Mouse (Mus musculus): ENCODE results near the gene Cavin1.
"Not testable (repeated sequence)": the region's sequence is repeated elsewhere in the genome, so short reads cannot be mapped to it uniquely, and the experiment has no call there.

The Cavin1 gene

DNA sequence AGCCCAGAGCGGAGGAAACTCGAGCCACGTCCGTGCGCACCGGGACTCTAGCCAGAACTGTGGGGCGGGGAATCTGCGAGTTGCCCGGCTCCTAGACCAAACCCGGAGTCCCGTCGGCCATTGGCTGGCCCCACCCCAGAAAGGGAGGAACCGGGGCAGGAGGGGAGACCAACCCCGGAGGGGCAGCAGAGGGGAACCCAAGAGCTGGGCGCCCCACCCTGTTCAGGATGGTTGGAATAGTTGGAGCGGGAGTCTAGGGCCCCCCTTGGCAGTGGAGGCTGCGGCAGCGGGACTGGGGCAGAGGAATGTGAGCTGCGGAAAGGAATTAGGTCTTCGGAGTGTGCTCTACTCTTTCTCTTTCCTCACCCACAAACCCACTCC, at the start of gene Cavin1:
TSS of gene Cavin1 (minus strand) at position 331 of the 381 bp plus-strand sequence.
- no peak for DNase-seq (ENCODE audit: low spot score)

DNA sequence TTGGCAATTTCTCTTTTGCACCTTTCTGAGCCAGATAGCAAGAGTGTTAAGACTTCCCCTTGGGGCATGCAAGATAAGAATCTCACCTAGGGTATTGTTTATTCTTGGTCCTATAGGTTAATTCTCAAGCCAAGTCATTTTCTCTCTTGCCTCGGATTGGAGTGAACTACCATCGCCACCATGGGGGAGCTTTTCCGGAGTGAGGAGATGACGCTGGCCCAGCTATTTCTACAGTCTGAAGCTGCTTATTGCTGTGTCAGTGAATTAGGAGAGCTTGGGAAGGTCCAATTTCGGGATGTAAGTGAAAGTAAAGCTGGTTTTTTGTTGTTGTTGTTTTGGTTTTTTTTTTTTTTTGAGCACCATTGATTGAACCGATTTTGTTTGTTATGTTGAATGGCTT, 41.0 kb upstream of the Cavin1 start:
- no peak for DNase-seq (ENCODE audit: low spot score)

DNA sequence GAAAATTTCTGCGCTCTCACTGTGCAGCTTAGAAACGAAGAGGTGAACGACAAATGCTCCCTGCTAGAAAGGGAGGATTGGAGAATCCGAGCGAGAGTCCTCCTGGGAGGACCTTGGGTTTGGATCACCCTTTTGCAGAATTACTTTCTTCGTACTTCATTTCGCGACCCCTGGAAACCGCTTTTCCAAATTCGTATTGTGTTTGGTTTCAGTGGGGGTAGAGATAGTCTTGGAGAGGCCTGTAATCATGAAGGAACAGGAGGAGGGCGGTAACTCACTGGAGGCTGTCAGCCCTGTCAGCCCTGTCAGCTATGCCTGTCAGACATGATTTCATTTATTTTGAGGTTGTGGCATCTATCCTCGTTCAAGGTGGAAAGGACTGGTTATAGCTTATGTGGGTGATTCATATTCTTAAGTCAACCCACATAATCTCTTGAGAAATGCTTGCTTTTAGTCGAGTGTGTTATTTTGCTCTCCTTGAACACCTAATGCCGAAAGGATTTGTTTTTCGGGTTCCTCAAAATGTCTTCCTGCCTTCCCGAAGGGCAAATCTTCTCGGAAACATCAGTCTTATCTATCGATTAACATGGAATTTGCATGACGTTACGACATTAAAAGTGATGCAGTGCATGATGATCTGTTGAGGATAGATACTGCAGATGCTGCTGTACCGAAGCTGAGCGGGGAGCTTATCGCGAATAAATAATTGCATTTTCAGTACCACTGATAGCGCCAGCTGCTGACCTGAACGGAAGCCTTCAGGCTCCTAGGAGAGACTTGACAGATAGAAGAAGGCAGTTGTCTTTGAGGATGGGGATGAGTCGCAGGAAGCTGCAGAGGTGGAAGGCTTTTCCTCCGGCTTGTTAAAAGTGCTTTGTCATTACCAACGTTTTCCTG, 39.4 kb upstream of the Cavin1 start:
- no peak for DNase-seq (ENCODE audit: low spot score)

DNA sequence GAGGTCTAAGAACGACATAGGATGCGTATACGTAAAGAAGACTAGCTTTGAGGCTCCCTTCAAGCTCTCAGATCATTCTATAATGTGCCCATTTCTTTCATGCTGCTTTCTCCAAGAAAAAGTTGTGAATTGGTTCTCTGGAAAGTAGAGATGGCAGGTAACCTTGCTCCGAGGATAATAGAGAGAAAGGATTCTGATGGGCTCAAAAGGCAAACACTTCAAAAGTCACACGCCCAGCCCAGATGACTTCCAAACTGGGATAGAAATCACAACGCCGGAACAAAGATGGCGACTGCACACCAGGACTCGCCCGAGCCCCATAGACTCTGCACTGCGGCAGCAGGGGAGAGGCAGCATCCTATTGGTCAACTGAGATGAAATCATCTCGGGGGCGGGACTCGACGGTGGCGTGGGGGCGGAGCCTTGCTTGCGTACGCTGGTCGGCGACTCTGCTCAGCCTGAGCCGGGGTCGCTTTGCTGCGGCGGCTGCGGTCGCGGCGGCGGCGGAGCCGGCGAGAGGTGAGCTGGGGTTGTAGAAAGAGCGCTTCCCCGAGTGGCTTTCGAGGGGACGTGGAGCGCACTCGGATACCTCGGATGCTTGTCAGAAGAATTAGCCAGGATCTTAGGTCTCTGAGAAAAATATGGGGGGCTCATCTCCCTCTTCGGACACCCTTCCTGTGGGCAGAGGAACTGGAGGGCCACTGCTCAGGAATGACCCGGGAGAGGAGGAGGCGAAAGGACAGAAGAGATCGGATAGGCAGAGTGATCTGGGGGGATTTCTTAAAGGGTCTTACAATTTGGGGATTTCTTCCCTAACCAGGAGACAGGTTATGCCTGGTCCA, 38.6 kb upstream of the Cavin1 start, which contains the start of gene Atp6v0a1:
TSS of gene Atp6v0a1 (plus strand) at position 407 of the 842 bp plus-strand sequence.
- DNase-seq (ENCODE audit: low spot score) = peak; percentile 97

DNA sequence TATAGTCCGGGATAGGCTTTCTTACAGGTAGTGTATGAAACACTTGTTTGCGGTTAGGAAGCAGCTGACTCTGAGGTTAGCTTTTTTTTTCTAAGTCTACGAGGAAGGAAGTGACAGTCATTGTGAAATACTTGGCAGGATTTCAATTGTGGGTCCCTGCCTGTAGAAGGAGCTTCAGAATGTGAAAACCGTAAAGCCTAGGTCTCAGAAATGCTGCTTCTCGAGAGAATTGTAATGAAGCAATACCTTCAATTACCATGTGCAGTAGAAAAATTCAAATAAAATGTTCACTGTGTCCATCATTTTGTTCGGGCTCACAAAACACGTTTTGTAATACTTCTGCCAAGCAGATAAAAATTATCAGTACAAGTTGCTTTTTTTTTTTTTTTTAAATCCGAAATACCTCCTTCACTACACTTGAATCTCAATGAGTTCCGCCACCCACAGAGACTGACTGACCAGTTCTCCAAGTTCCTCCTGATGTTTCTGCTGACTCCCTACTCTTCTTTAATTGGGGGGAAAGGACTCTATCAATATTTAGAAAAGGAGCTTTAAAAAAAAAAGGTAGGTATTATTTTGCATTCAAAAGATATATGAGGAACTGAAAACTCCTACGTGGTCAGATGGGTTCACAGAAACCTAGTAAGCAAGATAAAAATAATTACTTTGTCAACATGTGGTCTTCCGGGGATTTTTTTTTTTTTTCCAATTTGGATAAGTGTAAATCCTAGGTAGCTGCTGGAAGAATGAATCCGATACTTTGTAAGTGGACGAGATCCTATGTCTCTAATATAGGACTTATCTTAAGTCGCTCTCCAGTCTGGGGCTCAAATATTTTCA, 37.7 kb upstream of the Cavin1 start:
- DNase-seq (ENCODE audit: low spot score) = no peak

DNA sequence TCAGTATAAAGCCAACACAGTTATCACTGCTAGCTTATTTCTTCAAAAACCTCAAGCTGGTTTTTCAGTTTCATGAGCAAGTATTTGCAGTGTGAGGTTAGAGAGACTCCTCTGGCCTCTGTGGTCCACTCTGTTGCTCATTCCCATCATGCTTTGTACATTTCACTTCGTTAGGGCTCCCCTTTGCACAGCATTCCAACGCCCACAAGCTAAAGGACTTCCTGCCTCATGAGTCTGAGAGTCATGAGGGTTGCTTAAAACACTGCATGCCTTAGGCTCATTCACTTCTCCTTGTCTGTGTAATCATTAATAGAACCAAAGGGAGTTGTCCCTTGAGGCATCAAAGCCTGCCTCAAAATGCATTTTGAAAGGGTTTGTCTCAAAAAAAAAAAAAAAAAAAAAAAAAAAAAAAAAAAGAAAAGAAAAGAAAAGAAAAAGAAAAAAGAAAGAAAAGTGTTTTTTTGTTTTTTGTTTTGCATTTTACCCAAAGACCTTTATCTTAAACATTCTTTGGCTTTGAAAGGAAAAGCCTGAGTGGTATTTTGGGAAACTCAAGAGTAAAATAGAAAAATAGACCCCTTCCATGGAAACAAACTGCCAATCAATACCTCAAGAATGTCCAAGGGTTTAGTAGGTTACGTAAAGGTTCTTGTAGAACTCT, 32.5 kb upstream of the Cavin1 start:
- DNase-seq (ENCODE audit: low spot score) = no peak

DNA sequence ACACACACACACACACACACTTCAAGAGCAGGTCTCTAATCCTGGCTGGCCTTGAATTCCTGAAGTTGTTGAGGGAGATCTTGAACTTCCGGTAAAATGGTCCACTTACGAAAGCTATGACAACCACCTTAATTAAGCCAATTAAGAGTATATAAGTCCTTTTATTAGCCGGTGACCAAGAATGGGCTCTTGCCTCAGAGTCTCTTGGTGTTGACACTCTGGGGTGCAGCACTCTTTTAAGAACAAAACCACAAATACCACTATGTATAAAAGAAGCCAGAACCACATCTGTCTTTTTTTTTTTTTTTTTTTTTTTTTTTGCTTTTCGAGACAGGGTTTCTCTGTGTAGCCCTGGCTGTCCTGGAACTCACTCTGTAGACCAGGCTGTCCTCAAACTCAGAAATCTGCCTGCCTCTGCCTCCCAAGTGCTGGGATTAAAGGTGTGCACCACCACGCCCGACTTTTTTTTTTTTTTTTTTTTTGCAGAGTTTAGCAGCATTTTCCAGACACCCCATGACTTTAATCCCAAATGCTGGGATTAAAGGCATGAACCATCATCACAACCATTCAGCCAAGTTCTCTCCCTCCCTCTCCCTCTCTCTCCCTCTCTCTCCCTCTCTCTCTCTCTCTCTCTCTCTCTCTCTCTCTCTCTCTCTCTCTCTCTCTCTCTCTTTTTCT, 31.3 kb upstream of the Cavin1 start:
- DNase-seq (ENCODE audit: low spot score) = not testable (repeated sequence)

DNA sequence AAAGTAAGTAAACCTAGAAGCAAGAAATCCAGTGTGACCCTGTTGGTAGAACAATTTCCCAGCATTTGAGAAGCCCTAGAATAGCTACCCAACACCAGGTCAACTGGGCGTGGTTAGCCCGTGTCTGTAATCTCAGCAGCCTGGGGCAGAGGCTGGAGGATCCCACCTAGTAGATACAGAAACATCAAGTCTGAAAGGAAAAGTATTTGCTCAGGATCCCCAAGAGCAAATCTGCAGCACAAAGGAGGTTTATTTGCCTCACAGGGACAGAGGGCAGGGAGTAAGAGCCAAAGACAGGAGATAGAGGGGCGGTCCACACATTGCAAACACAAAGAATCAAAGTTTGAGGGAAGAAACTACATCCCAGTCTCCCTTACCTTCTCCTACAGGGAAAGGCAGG, 28.6 kb upstream of the Cavin1 start:
- DNase-seq (ENCODE audit: low spot score) = no peak

DNA sequence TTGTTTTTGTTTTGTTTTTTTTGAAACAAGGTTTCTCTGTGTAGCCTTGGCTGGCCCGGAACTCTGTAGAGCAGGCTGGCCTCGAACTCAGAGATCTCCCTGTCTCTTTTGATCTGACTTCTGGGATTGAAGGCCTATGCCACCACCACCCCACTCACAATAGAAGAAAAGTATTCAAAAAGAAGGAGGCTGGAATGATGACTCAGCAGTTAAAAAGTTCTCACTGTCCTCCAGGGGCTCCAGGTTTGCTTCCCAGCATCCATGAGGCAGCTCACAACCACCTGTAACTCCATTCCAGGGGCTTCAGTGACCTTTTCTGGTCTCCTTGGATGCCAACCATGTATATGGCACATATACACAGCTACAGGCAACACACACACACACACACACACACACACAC, 28.1 kb upstream of the Cavin1 start:
- DNase-seq (ENCODE audit: low spot score) = no peak

DNA sequence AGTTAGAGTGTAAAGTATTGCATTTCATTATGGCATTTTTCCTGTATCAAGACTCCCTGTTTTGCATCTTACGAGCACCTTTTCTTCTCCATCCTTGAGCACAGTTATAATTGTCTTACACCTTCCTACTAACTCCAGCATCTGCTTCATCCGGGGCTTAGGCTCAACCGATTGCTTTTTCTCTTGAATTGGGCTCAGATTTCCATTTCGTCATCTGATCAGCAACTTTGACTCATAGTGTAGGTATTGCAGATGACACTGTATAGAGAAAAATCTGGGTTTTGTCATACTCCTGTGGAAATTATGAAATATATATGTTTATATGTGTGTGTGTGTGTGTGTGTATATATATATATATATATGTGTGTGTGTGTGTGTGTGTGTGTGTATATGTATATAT, 25.8 kb upstream of the Cavin1 start:
- no peak for DNase-seq (ENCODE audit: low spot score)

DNA sequence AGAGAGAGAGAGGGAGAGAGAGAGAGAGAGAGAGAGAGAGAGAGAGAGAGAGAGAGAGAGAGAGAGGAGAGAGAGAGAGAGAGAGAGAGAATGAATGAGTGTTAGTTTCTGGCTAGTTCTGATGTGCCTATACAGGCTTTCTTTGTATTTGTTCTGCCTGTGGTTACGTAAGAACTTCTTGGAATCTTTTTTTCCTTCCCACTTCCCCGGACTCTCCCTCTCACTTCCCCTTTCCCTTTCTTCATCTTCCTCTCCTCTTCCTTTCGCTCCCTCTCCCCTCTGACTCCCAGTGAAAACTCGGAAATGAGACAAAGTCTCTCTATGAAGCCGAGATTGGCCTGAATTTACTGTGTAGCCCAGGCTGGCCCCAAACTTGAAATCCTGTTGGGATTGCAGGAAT, 24.0 kb upstream of the Cavin1 start:
- no peak for DNase-seq (ENCODE audit: low spot score)

DNA sequence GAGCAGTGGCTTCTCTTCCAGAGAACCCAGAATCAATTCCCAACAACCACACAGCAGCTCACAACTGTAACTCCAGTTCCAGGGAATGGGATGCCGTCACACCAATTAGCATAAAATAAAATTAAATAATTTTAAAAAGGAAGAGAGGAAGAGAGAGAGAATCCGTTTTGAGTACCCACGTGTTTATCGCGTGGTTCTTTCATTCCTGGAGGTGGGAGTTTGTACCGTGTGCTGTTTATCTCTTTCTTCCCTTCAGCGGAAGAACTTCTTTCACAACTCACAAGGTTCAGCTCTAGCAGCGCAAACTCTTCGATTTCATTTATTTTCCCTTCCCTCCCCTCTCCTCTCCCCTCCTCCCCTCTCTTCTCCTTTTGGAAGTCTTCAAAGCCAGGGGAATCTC, 23.5 kb upstream of the Cavin1 start:
- no peak for DNase-seq (ENCODE audit: low spot score)

DNA sequence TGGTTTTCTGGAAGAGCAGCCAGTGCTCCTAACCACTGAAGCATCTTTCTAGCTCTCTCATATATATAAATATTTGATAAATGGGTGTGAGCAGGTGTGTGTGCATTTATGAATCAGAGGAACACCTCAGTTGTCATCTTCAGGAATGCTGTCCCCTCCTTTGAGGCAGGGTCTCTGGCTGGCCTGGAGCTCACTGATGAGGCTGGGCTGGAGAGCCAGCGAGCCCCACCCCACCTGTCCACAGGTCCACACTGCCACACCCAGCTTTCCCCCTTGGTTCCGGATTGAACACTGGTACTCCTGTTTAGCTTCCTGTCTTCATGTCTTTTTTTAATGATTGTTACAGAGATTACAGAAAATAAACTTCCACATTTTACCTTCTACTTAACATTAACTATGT, 22.8 kb upstream of the Cavin1 start:
- DNase-seq (ENCODE audit: low spot score) = no peak

DNA sequence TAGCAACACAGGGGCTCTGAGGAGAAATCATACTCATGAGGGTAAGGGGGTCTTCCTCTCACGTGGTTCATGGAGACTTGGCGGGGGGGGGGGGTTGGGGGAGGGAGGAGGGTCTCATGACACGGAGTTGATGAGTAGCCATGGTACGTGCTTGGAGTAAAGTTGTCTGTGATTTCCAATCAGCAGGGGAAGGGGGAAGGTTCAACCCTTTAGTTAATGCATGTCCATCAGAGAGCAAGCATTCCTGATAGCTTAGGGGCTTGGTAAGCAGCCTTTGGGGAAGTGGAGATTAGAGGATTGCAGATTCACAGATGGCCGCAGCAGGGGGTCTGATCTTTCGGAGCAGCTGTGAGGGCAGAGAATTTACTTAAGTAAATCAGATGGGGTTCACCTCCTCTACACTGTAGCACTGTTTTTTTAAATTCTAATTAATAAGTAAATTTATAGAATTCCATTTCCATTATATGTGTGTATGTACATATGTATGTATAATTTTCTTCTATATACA, 20.4 kb upstream of the Cavin1 start:
- DNase-seq (ENCODE audit: low spot score) = no peak

DNA sequence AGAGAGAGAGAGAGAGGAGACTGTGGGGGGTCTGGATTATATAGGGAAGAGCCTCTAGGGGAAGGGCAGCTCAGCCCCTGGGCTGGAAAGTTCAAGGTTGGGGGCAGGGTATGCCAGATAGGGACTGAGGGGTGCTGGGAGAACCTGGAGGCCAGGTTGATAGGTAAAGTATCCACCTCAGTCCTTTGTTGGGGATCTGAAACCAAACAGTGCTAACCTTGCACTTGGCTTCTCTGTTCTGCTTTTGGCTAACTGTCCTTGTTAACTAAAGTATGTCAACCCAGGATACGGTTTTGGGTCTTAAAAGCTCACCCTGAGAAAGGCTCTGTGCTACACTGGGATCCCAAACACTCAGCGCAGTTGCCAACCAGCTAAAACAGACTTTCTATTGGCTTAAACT, 19.0 kb upstream of the Cavin1 start:
- no peak for DNase-seq (ENCODE audit: low spot score)

DNA sequence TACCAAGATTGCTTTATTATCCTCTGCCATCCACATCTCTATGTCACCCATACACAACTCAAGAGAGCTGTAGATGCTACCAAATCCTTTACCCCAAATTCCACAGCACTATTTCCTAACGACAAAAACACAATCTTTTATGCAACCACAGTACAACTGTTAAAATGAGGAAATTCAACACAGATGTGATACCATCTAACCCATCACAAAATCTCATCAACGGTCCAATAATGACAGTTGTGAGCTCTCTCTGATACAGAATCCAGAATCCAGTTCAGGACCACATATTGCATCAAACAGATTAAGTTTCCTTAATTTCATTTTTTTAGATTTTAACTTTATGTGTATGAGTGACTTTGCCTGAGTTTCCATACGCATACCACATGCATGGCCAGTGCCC, 18.0 kb upstream of the Cavin1 start:
- DNase-seq (ENCODE audit: low spot score) = no peak

DNA sequence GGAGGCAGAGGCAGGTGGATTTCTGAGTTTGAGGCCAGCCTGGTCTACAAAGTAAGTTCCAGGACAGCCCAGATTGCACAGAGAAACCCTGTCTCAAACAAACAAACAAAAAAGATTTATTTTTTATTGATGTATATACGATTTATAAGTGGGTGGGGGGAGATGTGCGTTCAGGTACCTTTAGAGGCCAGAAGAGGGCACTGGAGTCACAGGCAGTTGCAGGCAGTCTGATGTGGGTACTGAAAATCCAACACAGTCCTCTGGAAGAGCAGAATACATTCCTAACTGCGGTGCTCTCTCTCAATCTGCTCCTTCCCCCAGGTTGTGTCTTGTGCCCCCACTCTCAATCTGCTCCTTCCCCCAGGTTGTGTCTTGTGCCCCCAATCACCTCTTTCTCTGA, 14.9 kb upstream of the Cavin1 start:
- no peak for DNase-seq (ENCODE audit: low spot score)

DNA sequence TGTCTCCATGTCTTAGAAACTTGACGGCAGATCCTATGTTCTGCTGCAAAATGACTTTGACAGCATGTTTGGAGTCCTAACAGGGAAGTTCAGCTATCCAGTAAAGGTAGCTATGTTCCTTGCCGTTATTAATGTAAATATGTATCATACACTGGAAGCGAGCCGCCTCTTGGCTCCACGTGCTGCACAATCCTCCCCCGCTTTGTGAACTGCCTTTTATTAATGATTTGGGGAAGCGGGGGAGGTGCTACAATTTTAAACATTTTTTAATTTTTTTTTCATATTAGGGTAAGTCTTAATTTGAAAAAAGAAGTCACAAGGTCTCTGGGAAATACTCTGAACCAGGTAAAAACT, 13.1 kb upstream of the Cavin1 start:
- DNase-seq (ENCODE audit: low spot score) = no peak

DNA sequence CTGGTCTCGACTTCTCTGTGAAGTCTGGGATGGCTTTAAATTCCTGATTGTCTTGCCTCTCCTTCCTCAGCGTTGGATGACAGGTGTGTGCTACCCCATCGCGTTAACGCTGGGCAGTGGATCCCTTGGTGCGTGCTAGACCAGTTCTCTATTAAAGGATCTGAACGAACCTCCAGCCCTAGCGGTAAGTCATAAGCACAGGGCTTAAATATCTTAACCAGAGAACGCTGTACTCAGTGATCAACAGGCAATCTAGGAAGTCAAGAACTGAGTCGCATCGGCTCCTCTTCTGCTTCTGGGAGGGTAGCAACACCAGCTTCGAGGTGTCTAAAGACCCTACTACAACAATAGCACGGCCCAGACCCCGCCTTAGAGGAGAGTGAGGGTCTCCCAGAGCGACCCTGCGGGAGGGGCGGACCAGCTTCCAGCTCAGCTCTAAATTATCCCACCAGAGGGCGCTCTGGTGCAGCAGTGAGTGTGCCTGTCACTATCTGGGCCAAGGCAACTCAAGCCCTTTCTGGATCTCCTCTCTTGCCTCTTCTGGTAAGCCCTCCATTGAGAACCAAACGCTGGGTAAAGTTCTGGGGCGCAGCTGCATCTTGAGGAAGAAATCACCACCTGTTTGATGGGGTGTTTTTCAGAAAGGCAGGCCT, 12.6 kb upstream of the Cavin1 start:
- DNase-seq (ENCODE audit: low spot score) = no peak

DNA sequence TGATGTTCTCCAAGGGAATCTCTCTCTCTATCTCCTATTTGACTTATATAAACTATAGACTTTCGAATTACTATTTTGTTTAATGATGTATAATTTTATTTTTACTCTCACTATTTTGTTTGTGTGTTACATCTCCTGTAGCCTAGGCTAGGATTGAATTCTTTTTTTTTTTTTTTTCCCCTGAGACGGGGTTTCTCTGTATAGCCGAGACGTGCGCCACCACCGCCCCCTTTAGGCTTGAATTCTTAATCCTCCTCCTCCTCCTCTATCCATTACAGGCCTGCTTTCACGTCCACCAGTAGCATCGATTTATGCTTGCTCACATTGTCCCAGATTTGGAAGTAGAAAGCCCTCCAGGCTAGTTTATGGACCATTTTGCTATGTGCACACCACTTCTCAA, 11.4 kb upstream of the Cavin1 start:
- no peak for DNase-seq (ENCODE audit: low spot score)

DNA sequence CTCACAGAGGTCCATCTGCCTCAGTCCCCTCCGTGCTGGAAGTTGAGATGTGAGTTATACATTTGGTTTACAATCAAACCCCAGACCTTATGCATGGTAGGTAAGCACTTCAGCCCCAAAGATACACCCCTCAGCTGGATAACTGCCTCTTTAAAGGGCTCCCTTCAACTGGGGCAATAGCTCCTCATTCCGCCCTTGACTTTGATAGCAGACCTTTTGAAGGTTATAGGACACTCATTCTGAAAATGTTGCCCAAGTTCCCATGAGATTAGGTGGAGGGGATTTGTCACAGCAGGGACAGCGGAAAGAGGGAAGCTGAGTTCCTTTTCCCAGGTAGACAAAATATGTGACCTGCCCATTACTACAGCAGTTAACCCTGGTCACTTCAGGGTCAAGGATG, 10.5 kb upstream of the Cavin1 start:
- DNase-seq (ENCODE audit: low spot score) = no peak
